Mouse (Mus musculus): ENCODE measurements around the gene Ppm1g. TPM values are rescaled to one million over a fixed set of nuclear protein-coding genes. Genes with fewer than 3 reads are reported as not detected.
A peak's percentile ranks its signal among the peaks of the same experiment; 100 is the strongest.

Ppm1g gene
- polyA plus RNA-seq, 1 experiment: 41.1 TPM

- H3K36me3 ChIP-seq (ENCODE audit: control insufficient read depth, insufficient read depth, low read length): peaks cover 10% of the 10 kb centered on the region
- WGBS: 67% methylated on average over 9 of the region's 9 CpGs
- no peak for DNase-seq
- no peak overlapping the region for H3K4me3 ChIP-seq (ENCODE audit: insufficient read depth, low read depth, low read length)
- H3K27me3 ChIP-seq (replicated peaks; ENCODE audit: control insufficient read depth, insufficient read depth, low read length): no peaks in the 10 kb centered on the region
- peaks cover 2% of the 10 kb centered on the region; the same call in 1 of the 2 replicates for H3K4me1 ChIP-seq (ENCODE audit: control insufficient read depth, insufficient read depth, low read length)
- H3K27ac ChIP-seq (ENCODE audit: insufficient read depth, low read depth, low read length): no peak overlapping the region
- TF ChIP-seq CTCF (conservative IDR thresholded peaks at IDR 0.05; ENCODE audit: insufficient read depth, insufficient read length, low read depth, low read length) (no peak), POLR2A (IDR thresholded peaks at IDR 0.05; ENCODE audit: low read depth, low read length) (no peak)
These were observed 22.3 kb downstream of the Ppm1g start for GRCm38 (mm10) chr5:31198170-31198569.

GRCm38 (mm10) chr5:31197072-31197471, 23.4 kb downstream of the Ppm1g start:
- Histone ChIP-seq H3K36me3 (ENCODE audit: control insufficient read depth, insufficient read depth, low read length) (peaks cover 10% of the 10 kb centered on the region), H3K27ac (ENCODE audit: insufficient read depth, low read depth, low read length) (no peak overlapping the region), H3K4me1 (ENCODE audit: control insufficient read depth, insufficient read depth, low read length) (peaks cover 4% of the 10 kb centered on the region), H3K27me3 (replicated peaks; ENCODE audit: control insufficient read depth, insufficient read depth, low read length) (no peaks in the 10 kb centered on the region), H3K4me3 (ENCODE audit: insufficient read depth, low read depth, low read length) (no peak overlapping the region)
- WGBS: 90% methylated on average over 12 of the region's 12 CpGs
- DNase-seq: no peak
- TF ChIP-seq CTCF (conservative IDR thresholded peaks at IDR 0.05; ENCODE audit: insufficient read depth, insufficient read length, low read depth, low read length): no peak
- TF ChIP-seq POLR2A (IDR thresholded peaks at IDR 0.05; ENCODE audit: low read depth, low read length): no peak

- 84% methylated on average over 10 of the region's 10 CpGs for WGBS
- TF ChIP-seq CTCF (conservative IDR thresholded peaks at IDR 0.05; ENCODE audit: insufficient read depth, insufficient read length, low read depth, low read length) (no peak), POLR2A (IDR thresholded peaks at IDR 0.05; ENCODE audit: low read depth, low read length) (no peak)
- no peak for DNase-seq
- Histone ChIP-seq H3K4me1 (ENCODE audit: control insufficient read depth, insufficient read depth, low read length) (peaks cover 7% of the 10 kb centered on the region), H3K27me3 (replicated peaks; ENCODE audit: control insufficient read depth, insufficient read depth, low read length) (no peaks in the 10 kb centered on the region), H3K4me3 (ENCODE audit: insufficient read depth, low read depth, low read length) (no peak overlapping the region), H3K27ac (ENCODE audit: insufficient read depth, low read depth, low read length) (no peak overlapping the region), H3K36me3 (ENCODE audit: control insufficient read depth, insufficient read depth, low read length) (peaks cover 10% of the 10 kb centered on the region)
These were observed 24.3 kb downstream of the Ppm1g start for GRCm38 (mm10) chr5:31196207-31196606.

- TF ChIP-seq POLR2A (IDR thresholded peaks at IDR 0.05; ENCODE audit: low read depth, low read length) (no peak), CTCF (conservative IDR thresholded peaks at IDR 0.05; ENCODE audit: insufficient read depth, insufficient read length, low read depth, low read length) (no peak)
- Histone ChIP-seq H3K27me3 (replicated peaks; ENCODE audit: control insufficient read depth, insufficient read depth, low read length) (no peaks in the 10 kb centered on the region), H3K27ac (ENCODE audit: insufficient read depth, low read depth, low read length) (no peak overlapping the region), H3K4me3 (ENCODE audit: insufficient read depth, low read depth, low read length) (no peak overlapping the region), H3K4me1 (ENCODE audit: control insufficient read depth, insufficient read depth, low read length) (peaks cover 7% of the 10 kb centered on the region), H3K36me3 (ENCODE audit: control insufficient read depth, insufficient read depth, low read length) (peaks cover 10% of the 10 kb centered on the region)
- 89% methylated on average over 4 of the region's 4 CpGs for WGBS
- no peak for DNase-seq
These were observed 24.8 kb downstream of the Ppm1g start for GRCm38 (mm10) chr5:31195671-31196070.

- peaks cover 10% of the 10 kb centered on the region for H3K36me3 ChIP-seq (ENCODE audit: control insufficient read depth, insufficient read depth, low read length)
- H3K4me1 ChIP-seq (ENCODE audit: control insufficient read depth, insufficient read depth, low read length): peaks cover 7% of the 10 kb centered on the region
- WGBS: 91% methylated on average over 16 of the region's 16 CpGs
- no peak for DNase-seq
- H3K27me3 ChIP-seq (replicated peaks; ENCODE audit: control insufficient read depth, insufficient read depth, low read length): no peaks in the 10 kb centered on the region
- no peak overlapping the region for H3K4me3 ChIP-seq (ENCODE audit: insufficient read depth, low read depth, low read length)
- TF ChIP-seq POLR2A (IDR thresholded peaks at IDR 0.05; ENCODE audit: low read depth, low read length) (no peak), CTCF (conservative IDR thresholded peaks at IDR 0.05; ENCODE audit: insufficient read depth, insufficient read length, low read depth, low read length) (no peak)
- H3K27ac ChIP-seq (ENCODE audit: insufficient read depth, low read depth, low read length): no peak overlapping the region
These were observed 25.7 kb downstream of the Ppm1g start for GRCm38 (mm10) chr5:31194486-31195485.

GRCm38 (mm10) chr5:31193631-31194281, 26.7 kb downstream of the Ppm1g start:
- TF ChIP-seq CTCF (conservative IDR thresholded peaks at IDR 0.05; ENCODE audit: insufficient read depth, insufficient read length, low read depth, low read length) (no peak), POLR2A (IDR thresholded peaks at IDR 0.05; ENCODE audit: low read depth, low read length) (no peak)
- H3K4me3 ChIP-seq (ENCODE audit: insufficient read depth, low read depth, low read length): peak overlapping the region; percentile 81
- peaks cover 7% of the 10 kb centered on the region for H3K4me1 ChIP-seq (ENCODE audit: control insufficient read depth, insufficient read depth, low read length)
- H3K27ac ChIP-seq (ENCODE audit: insufficient read depth, low read depth, low read length): peak overlapping the region; percentile 65
- peaks cover 10% of the 10 kb centered on the region for H3K36me3 ChIP-seq (ENCODE audit: control insufficient read depth, insufficient read depth, low read length)
- WGBS: 6% methylated on average over 25 of the region's 25 CpGs
- DNase-seq: no peak
- no peaks in the 10 kb centered on the region for H3K27me3 ChIP-seq (replicated peaks; ENCODE audit: control insufficient read depth, insufficient read depth, low read length)

All from kidney, adult 2 months (tissue).